Mouse (Mus musculus) olfactory bulb, adult 2 months (tissue): ENCODE data around the gene 6030458C11Rik.

Experiments used
- CTCF ChIP-seq: fragments of 200-500 bp; IDR thresholded peaks from 2 replicates; pipeline ENCODE4 v1.5.1; 2012; ENCODE audit warnings: low read depth, mild to moderate bottlenecking, low read length, moderate library complexity; ENCODE audit not compliant: insufficient read depth
- POLR2A ChIP-seq: fragments of 200-500 bp; IDR thresholded peaks from 2 replicates; pipeline ENCODE4 v1.6.1; 2012; ENCODE audit warnings: mild to moderate bottlenecking, low read depth, low read length, moderate library complexity; ENCODE audit not compliant: insufficient read depth

DNA sequence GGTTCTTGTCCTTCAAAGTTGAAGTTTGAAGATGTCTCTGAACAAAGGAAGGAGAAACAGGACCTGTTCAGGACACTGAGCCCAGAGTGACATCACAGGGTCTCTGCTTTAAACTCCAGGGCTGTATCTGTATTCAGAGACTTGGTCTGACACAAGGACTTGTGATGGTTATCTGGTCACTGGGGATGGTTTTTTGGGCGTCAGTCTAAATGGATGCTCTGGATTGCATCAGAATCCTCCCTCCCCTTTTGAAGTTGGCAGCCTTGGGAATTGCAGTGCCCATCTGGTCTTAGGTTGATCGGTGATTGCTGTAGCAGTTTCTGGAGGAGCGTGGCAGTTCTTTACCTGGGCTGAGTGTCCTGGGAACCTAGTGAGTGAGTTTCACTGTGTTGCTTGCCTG lies 37.6 kb upstream of the 6030458C11Rik start:
- TF ChIP-seq POLR2A (no peak), CTCF (no peak)
